9 mouse cellular contexts compared by ENCODE assay signal in the genomic region with DNA sequence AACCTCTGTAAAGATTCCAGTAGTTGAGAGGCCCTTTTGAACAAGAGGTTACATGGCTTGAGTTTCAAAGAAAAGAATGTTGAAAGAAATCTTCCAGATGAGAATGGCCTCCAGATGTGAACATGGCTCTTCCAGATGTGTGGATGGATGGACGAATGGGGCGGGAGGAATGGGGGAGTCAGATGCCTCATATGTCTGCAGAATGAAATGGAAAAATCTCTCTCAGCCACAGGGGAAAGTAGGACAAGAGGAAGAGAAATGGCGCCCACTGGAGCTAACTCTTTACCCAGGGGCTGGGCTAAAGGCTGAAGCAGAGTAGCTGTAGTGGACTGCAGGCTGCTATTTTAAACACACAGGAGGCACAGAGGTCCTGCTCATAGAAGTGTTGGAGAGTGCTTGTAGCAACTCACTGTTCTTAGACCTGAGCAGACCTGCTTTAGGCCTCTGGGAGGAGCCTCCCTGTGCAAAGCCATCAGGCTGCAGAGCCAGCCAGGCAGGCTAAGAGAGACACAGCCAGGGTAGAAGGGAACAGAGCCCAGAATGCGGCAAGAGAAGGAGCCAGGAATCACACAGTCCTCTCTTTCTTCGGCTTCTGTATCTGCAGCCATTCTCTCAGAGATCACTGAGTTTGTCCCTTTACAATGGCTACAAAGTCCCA. TPM values are rescaled to one million over a fixed set of nuclear protein-coding genes. Genes with fewer than 3 reads are reported as not detected.
DNase-seq lines count a peak whose midpoint lies in the region; ATAC-seq and TF ChIP-seq lines count a peak whose summit lies in the region.
"Had no signal": no experiment of that assay in that cellular context is flagged by ENCODE, and none has a peak within 500 bp of the region (broad histone marks: within the 10 kb centered on the region; RNA-seq: fewer than 3 reads in every experiment).

No protein-coding gene starts in this region.

- 0 out of 2 replicates have a peak, but pooled peaks have one; percentile 16 for TF ChIP-seq POLR2A in embryonic fibroblast, embryonic 13.5 days (IDR thresholded peaks at IDR 0.05; ENCODE audit: low read depth, low read length)
- no peak for TF ChIP-seq POLR2A in cerebellum, adult 2 months (IDR thresholded peaks at IDR 0.05; ENCODE audit: borderline replicate concordance, insufficient read depth, low read length)

- H3K4me3 ChIP-seq in forebrain, embryonic 10.5 days = no peak overlapping the region
- no peak overlapping the region for H3K4me3 ChIP-seq in forebrain, embryonic 13.5 days
- no peak overlapping the region for H3K4me3 ChIP-seq in embryonic fibroblast, embryonic 13.5 days (ENCODE audit: insufficient read depth, low read length)
- H3K4me3 ChIP-seq in hindbrain, embryonic 10.5 days = no peak overlapping the region
- H3K4me3 ChIP-seq in lung, embryonic 16.5 days (ENCODE audit: low read length) = no peak overlapping the region
- H3K4me3 ChIP-seq in cerebellum, adult 2 months (replicated peaks; ENCODE audit: insufficient read depth, low read depth, low read length) = no peak overlapping the region
- H3K4me3 ChIP-seq: erythroblast, embryonic 14.5 days had no signal

- no peaks in the 10 kb centered on the region for H3K9me3 ChIP-seq in forebrain, embryonic 10.5 days
- H3K9me3 ChIP-seq in forebrain, embryonic 13.5 days (replicated peaks) = no peaks in the 10 kb centered on the region
- no peaks in the 10 kb centered on the region for H3K9me3 ChIP-seq in hindbrain, embryonic 10.5 days
- H3K9me3 ChIP-seq in lung, embryonic 16.5 days (ENCODE audit: control insufficient read depth, low read length) = no peaks in the 10 kb centered on the region

- H3K4me2 ChIP-seq in forebrain, embryonic 13.5 days = no peak overlapping the region
- H3K4me2 ChIP-seq in lung, embryonic 16.5 days (ENCODE audit: low read depth, low read length) = no peak overlapping the region

- H3K27me3 ChIP-seq in forebrain, embryonic 10.5 days (ENCODE audit: poor library complexity, severe bottlenecking) = no peaks in the 10 kb centered on the region
- H3K27me3 ChIP-seq in forebrain, embryonic 13.5 days = no peaks in the 10 kb centered on the region
- H3K27me3 ChIP-seq in hindbrain, embryonic 10.5 days (ENCODE audit: insufficient read depth, poor library complexity, severe bottlenecking) = peaks cover 4% of the 10 kb centered on the region; the same call in 1 of the 2 replicates
- H3K27me3 ChIP-seq in lung, embryonic 16.5 days (ENCODE audit: control insufficient read depth, insufficient read depth, low read depth, low read length) = no peaks in the 10 kb centered on the region
- no peaks in the 10 kb centered on the region; the same call in 1 of the 2 replicates for H3K27me3 ChIP-seq in cerebellum, adult 2 months (ENCODE audit: control insufficient read depth, insufficient read depth, low read length)

- DNase-seq in forebrain, embryonic 10.5 days (ENCODE audit: extremely low spot score, low spot score) = no peak
- DNase-seq in hindbrain, embryonic 10.5 days (ENCODE audit: low spot score) = peak; percentile 20
- DNase-seq in cerebellum, adult 2 months = no peak
- DNase-seq in MN1 (ENCODE audit: low spot score) = no peak

- TF ChIP-seq CTCF in embryonic fibroblast, embryonic 13.5 days (IDR thresholded peaks at IDR 0.05; ENCODE audit: borderline replicate concordance, insufficient read depth, low read length) = no peak
- TF ChIP-seq CTCF in cerebellum, adult 2 months (IDR thresholded peaks at IDR 0.05; ENCODE audit: borderline replicate concordance, insufficient read depth, low read depth, low read length) = no peak

- no peaks in the 10 kb centered on the region for H3K36me3 ChIP-seq in forebrain, embryonic 10.5 days (replicated peaks)
- no peaks in the 10 kb centered on the region for H3K36me3 ChIP-seq in forebrain, embryonic 13.5 days (ENCODE audit: poor library complexity, severe bottlenecking)
- no peaks in the 10 kb centered on the region for H3K36me3 ChIP-seq in hindbrain, embryonic 10.5 days
- H3K36me3 ChIP-seq in lung, embryonic 16.5 days (ENCODE audit: control insufficient read depth, insufficient read depth, low read length) = no peaks in the 10 kb centered on the region

- H3K4me1 ChIP-seq in forebrain, embryonic 10.5 days = peaks cover 23% of the 10 kb centered on the region
- peaks cover 14% of the 10 kb centered on the region for H3K4me1 ChIP-seq in forebrain, embryonic 13.5 days
- peaks cover 22% of the 10 kb centered on the region for H3K4me1 ChIP-seq in embryonic fibroblast, embryonic 13.5 days (ENCODE audit: control insufficient read depth, insufficient read depth, low read length)
- peaks cover 23% of the 10 kb centered on the region for H3K4me1 ChIP-seq in hindbrain, embryonic 10.5 days (replicated peaks)
- H3K4me1 ChIP-seq in lung, embryonic 16.5 days (replicated peaks; ENCODE audit: control insufficient read depth, insufficient read depth, low read length) = peaks cover 26% of the 10 kb centered on the region
- no peaks in the 10 kb centered on the region for H3K4me1 ChIP-seq in cerebellum, adult 2 months (ENCODE audit: control insufficient read depth, insufficient read depth, low read length)

- WGBS in forebrain, embryonic 10.5 days = 82% methylated on average over 5 of the region's 5 CpGs
- 74% methylated on average over 5 of the region's 5 CpGs for WGBS in forebrain, embryonic 13.5 days
- WGBS in hindbrain, embryonic 10.5 days = 77% methylated on average over 5 of the region's 5 CpGs
- WGBS in lung, embryonic 16.5 days = 54% methylated on average over 5 of the region's 5 CpGs
- WGBS in cerebellum, adult 2 months = 71% methylated on average over 5 of the region's 5 CpGs

- H3K9ac ChIP-seq in forebrain, embryonic 13.5 days = no peak overlapping the region
- H3K9ac ChIP-seq in lung, embryonic 16.5 days (ENCODE audit: low read length) = peak overlapping the region; percentile 25; the same call in 1 of the 2 replicates

- peak overlapping the region; percentile 53 for H3K27ac ChIP-seq in forebrain, embryonic 10.5 days
- H3K27ac ChIP-seq in forebrain, embryonic 13.5 days = no peak overlapping the region
- H3K27ac ChIP-seq in embryonic fibroblast, embryonic 13.5 days (ENCODE audit: insufficient read depth, low read length) = peak overlapping the region; percentile 90
- H3K27ac ChIP-seq in hindbrain, embryonic 10.5 days = peak overlapping the region; percentile 70
- H3K27ac ChIP-seq in lung, embryonic 16.5 days (ENCODE audit: low read length) = peak overlapping the region; percentile 65
- no peak overlapping the region for H3K27ac ChIP-seq in cerebellum, adult 2 months (ENCODE audit: insufficient read depth, low read length)

- no peak for ATAC-seq in forebrain, embryonic 13.5 days
- ATAC-seq in lung, embryonic 16.5 days (ENCODE audit: low read depth) = peak; percentile 83
- ATAC-seq in erythroblast, adult 5-6 weeks (replicated peaks; ENCODE audit: low FRiP score, poor library complexity, severe bottlenecking) = no peak

RNA-seq across cellular contexts. Expression of a gene that starts 23.9 kb away (rescaled TPM):
- polyA plus RNA-seq in forebrain, embryonic 10.5 days (2016; fragmentation: Nextera tagmentation; extraction: Ambion mirVana) = not detected in 2 replicates
- not detected in 2 replicates for polyA plus RNA-seq in forebrain, embryonic 13.5 days (2015; fragmentation: Nextera tagmentation; extraction: Ambion mirVana)
- 1.1 and 4.3 TPM in 2 replicates for polyA plus RNA-seq in embryonic fibroblast, embryonic 13.5 days (2011; ENCODE audit: insufficient read length, low read depth, missing spikeins)
- 0.29 TPM in 1 of 2 replicates, not detected in the other for polyA plus RNA-seq in hindbrain, embryonic 10.5 days (2016; fragmentation: Nextera tagmentation; extraction: Ambion mirVana)
- 0.15 and 0.49 TPM in 2 replicates for polyA plus RNA-seq in lung, embryonic 16.5 days (2015; fragmentation: Nextera tagmentation; extraction: Ambion mirVana)
- polyA plus RNA-seq in cerebellum, adult 2 months (2012; rRNA removed) = not detected in 2 replicates
- total RNA-seq in erythroblast, adult 5-6 weeks (2015; ENCODE audit: low replicate concordance) = not detected in 2 replicates
- total RNA-seq in erythroblast, adult 5-6 weeks (2017; ENCODE audit: low replicate concordance) = not detected in 2 replicates
- polyA plus RNA-seq: erythroblast, embryonic 14.5 days had no signal

RNA-seq across cellular contexts. Expression of a gene that starts 28.2 kb away (rescaled TPM):
- 3.4 and 5.1 TPM in 2 replicates for polyA plus RNA-seq in forebrain, embryonic 10.5 days (2016; fragmentation: Nextera tagmentation; extraction: Ambion mirVana)
- 3.9 and 5.0 TPM in 2 replicates for polyA plus RNA-seq in forebrain, embryonic 13.5 days (2015; fragmentation: Nextera tagmentation; extraction: Ambion mirVana)
- 952 and 959 TPM in 2 replicates for polyA plus RNA-seq in embryonic fibroblast, embryonic 13.5 days (2011; ENCODE audit: insufficient read length, low read depth, missing spikeins)
- polyA plus RNA-seq in hindbrain, embryonic 10.5 days (2016; fragmentation: Nextera tagmentation; extraction: Ambion mirVana) = 6.2 and 10.5 TPM in 2 replicates
- polyA plus RNA-seq in lung, embryonic 16.5 days (2015; fragmentation: Nextera tagmentation; extraction: Ambion mirVana) = 114 TPM in 2 replicates
- 1.5 and 1.8 TPM in 2 replicates for polyA plus RNA-seq in cerebellum, adult 2 months (2012; rRNA removed)
- 0.42 and 2.3 TPM in 2 replicates for total RNA-seq in erythroblast, adult 5-6 weeks (2015; ENCODE audit: low replicate concordance)
- total RNA-seq in erythroblast, adult 5-6 weeks (2017; ENCODE audit: low replicate concordance) = 2.1 TPM in 1 of 2 replicates, not detected in the other
- polyA plus RNA-seq: erythroblast, embryonic 14.5 days had no signal

Comparison
In these comparisons a context has a peak if more than half of its experiments do, and no peak if none do; other contexts are left out.
1. H3K27ac ChIP-seq: peak in forebrain, embryonic 10.5 days (single experiment), embryonic fibroblast, embryonic 13.5 days (single experiment), hindbrain, embryonic 10.5 days (single experiment) and lung, embryonic 16.5 days (single experiment); none in forebrain, embryonic 13.5 days (single experiment) and cerebellum, adult 2 months (single experiment).
2. RNA of a gene that starts 28.2 kb away (polyA plus RNA-seq): 952 to 959 TPM in embryonic fibroblast, embryonic 13.5 days and 114 TPM in lung, embryonic 16.5 days; 6.2 to 10.5 TPM in hindbrain, embryonic 10.5 days, 3.4 to 5.1 TPM in forebrain, embryonic 10.5 days, 3.9 to 5.0 TPM in forebrain, embryonic 13.5 days and 1.5 to 1.8 TPM in cerebellum, adult 2 months; every median in the first group is over 10 times any median in the second.